Mouse (Mus musculus) kidney, adult 2 months (tissue): ENCODE measurements around the gene Exoc3l.

ENCODE experiments used
- CTCF ChIP-seq: fragments of 200-500 bp; conservative IDR thresholded peaks from 2 replicates; pipeline ENCODE4 v1.5.1; 2011; ENCODE audit warnings: low read depth, mild to moderate bottlenecking, control low read depth, low read length, moderate library complexity, mixed read lengths; ENCODE audit not compliant: insufficient read depth, insufficient read length
- POLR2A ChIP-seq: fragments of 200-500 bp; IDR thresholded peaks from one replicate; pipeline ENCODE4 v1.6.1; 2011; ENCODE audit warnings: low read depth, low read length, control low read depth

- no peak for TF ChIP-seq CTCF
- TF ChIP-seq POLR2A = no peak
Measured at GRCm38 (mm10) chr8:105281821-105282220, 14.1 kb downstream of the Exoc3l start.
